Mouse (Mus musculus): ENCODE results near the gene Macrod1.

Gene Macrod1

DNA sequence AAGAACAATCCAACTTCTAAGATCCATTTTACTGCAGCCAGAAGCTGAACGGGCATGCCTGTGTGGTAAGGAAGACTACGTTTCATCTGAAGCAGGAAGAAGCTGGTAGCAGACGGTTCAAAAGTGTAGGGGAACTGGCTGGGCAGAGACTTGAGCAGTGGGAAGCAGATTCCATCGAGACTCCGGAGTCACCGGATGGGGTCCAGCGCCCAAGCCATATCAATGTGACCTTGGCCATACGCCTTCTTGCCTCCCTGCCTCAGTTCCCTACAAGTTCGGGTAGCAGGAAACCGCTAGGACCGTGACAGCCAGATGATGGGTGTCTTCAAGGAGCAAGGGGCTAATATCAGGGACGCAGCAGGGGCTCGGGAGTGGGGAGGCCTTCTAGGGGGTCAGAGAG is 183.7 kb downstream of the Macrod1 start:
- DNase-seq (ENCODE audit: low spot score), result no peak

DNA sequence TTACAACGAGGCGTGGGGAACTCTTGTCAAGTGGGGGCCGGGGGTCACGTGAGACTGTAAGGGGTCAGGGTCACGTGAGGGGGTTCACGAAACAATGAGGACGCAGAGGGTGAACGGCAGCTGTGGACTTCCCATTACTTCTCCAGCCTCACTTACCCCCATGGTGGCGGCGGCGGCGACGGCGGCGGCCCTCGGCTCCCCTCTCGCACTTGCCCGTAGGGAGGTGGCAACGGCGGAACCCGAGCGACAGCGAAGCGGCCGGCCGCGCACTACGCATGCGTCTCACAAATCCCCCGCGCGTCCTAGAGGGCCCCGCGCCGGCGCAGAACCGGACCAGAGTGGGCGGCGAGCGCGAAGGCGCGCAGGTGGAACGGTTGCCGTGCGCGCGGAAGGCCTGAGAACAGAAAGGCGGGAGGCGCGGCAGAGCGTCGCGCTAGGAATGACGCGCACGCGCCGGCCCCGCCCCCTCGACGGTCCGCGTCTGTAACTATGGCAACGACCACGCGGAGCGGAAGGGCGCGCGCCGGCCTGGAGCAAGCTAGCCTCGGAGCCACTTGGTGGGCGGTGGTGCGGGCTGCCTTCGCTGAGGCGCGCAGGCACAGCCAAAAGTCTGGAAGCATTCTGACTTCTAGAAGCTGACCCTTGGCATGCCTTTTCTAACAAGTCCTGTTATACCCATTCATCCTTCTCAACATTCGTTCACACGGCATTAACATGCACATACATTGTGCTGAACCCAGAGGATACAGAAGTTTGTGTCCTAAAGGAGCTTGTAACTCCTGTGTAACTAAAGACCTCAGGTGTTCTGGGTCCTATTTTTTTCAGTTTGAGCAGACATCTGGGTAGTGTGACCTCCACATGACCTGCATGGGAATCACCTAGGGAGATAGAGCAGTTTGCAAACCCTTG is 184.4 kb downstream of the Macrod1 start, which contains the start of gene Naa40:
Gene Naa40 (minus strand): TSS at position 402 of the 909 bp plus-strand sequence.
- peak; percentile 74 for DNase-seq (ENCODE audit: low spot score)

DNA sequence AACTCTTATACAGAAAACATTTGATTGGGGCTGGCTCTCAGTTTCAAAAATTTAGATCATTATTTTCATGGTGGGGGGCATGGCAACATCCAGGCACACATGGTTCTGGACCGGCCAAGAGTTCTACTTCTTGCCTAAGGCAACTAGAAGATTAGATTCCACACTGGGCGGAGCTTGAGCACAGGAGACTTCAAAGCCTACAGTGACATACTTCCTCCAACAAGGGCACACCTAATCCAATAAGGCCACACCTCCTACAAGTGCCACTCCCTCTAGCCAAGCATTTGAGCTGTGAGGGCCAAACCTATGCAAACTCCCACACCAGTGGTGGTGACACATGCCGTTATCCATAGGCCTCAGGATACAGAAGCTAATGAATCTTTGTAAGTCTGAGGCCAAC is 189.4 kb downstream of the Macrod1 start:
- no peak for DNase-seq (ENCODE audit: low spot score)
